Mouse (Mus musculus) myocyte (in vitro differentiated cells): ENCODE results near the gene Pvalb.
A peak's percentile ranks its signal among the peaks of the same experiment; 100 is the strongest.

Experiments used
- CEBPB ChIP-seq: IDR thresholded peaks from 2 replicates; pipeline ENCODE4 v1.6.1; 2011; ENCODE audit warnings: mild to moderate bottlenecking, moderate library complexity; ENCODE audit not compliant: poor library complexity, insufficient read depth, severe bottlenecking
- E2F4 ChIP-seq: IDR thresholded peaks from one replicate; pipeline ENCODE4 v1.6.1; 2011; ENCODE audit warnings: mild to moderate bottlenecking, control low read depth, moderate library complexity; ENCODE audit not compliant: insufficient read depth
- MAX ChIP-seq: IDR thresholded peaks from one replicate; pipeline ENCODE4 v1.6.1; 2011; ENCODE audit warnings: low read depth, mild to moderate bottlenecking, control low read depth
- MYOD1 ChIP-seq, 3 experiments: IDR thresholded peaks; one replicate each; pipeline ENCODE4 v1.6.1; 2011; ENCODE audit warnings: control low read depth in 2 of 3, low read depth in 2 of 3, mild to moderate bottlenecking in 2 of 3, moderate library complexity in 1 of 3; ENCODE audit not compliant: insufficient read length in 2 of 3, control insufficient read depth in 1 of 3
- MYOG ChIP-seq, 3 experiments: IDR thresholded peaks; one replicate each; pipeline ENCODE4 v1.6.1; 2011; ENCODE audit warnings: control low read depth in 2 of 3, low read depth in 2 of 3, mild to moderate bottlenecking in 2 of 3; ENCODE audit not compliant: insufficient read length in 2 of 3, control insufficient read depth in 1 of 3, insufficient read depth in 1 of 3
- POLR2A ChIP-seq: IDR thresholded peaks from one replicate; pipeline ENCODE4 v1.6.1; 2011; ENCODE audit warnings: low read depth, mild to moderate bottlenecking, control low read depth, moderate library complexity; ENCODE audit not compliant: insufficient read length
- POLR2AphosphoS2 ChIP-seq: IDR thresholded peaks from one replicate; pipeline ENCODE4 v1.6.1; 2011; ENCODE audit warnings: low read depth, control low read depth; ENCODE audit not compliant: insufficient read length
- REST ChIP-seq: IDR thresholded peaks from one replicate; pipeline ENCODE4 v1.6.1; 2011; ENCODE audit warnings: mild to moderate bottlenecking, control low read depth, moderate library complexity; ENCODE audit not compliant: insufficient read depth, insufficient read length
- SRF ChIP-seq: IDR thresholded peaks from one replicate; pipeline ENCODE4 v1.6.1; 2011; ENCODE audit warnings: low read depth; ENCODE audit not compliant: control insufficient read depth, insufficient read length
- TCF12 ChIP-seq: IDR thresholded peaks from one replicate; pipeline ENCODE4 v1.6.1; 2011; ENCODE audit warnings: mild to moderate bottlenecking, control low read depth; ENCODE audit not compliant: poor library complexity, insufficient read depth, severe bottlenecking
- USF1 ChIP-seq: IDR thresholded peaks from one replicate; pipeline ENCODE4 v1.6.1; 2011; ENCODE audit warnings: low read depth, mild to moderate bottlenecking, control low read depth, moderate library complexity

GRCm38 (mm10) chr15:78153045-78153775 lies 53.0 kb downstream of the Pvalb start:
- no peak for TF ChIP-seq POLR2A
- TF ChIP-seq USF1: no peak
- no peak for TF ChIP-seq CEBPB
- TF ChIP-seq MYOD1 (IDR thresholded peaks at IDR 0.05; ENCODE audit: control insufficient read depth in 1 of 3, insufficient read length in 2 of 3, low read depth in 2 of 3): no peak
- no peak for TF ChIP-seq POLR2AphosphoS2
- no peak for TF ChIP-seq MAX
- peak; percentile 69 for TF ChIP-seq REST
- no peak for TF ChIP-seq E2F4
- no peak for TF ChIP-seq SRF
- TF ChIP-seq TCF12: no peak
- no peak for TF ChIP-seq MYOG (IDR thresholded peaks at IDR 0.05; ENCODE audit: control insufficient read depth in 1 of 3, insufficient read depth in 1 of 3, insufficient read length in 2 of 3, low read depth in 2 of 3)
